Comparison of ENCODE assay signal across 17 mouse cellular contexts in genomic region chr13:63778925-63779324, GRCm38 (mm10). TPM values are rescaled to one million over a fixed set of nuclear protein-coding genes. Genes with fewer than 3 reads are reported as not detected.
DNase-seq lines count a peak whose midpoint lies in the region; ATAC-seq and TF ChIP-seq lines count a peak whose summit lies in the region.
"Had no signal": no experiment of that assay in that cellular context is flagged by ENCODE, and none has a peak within 500 bp of the region (broad histone marks: within the 10 kb centered on the region; RNA-seq: fewer than 3 reads in every experiment).

No protein-coding gene starts in this region.

- no peak for DNase-seq in forebrain, embryonic 14.5 days (ENCODE audit: low spot score)
- DNase-seq in forebrain, embryonic 11.5 days (ENCODE audit: low spot score): no peak
- DNase-seq in lung, adult 2 months: no peak
- DNase-seq in lung, postnatal 0 days (ENCODE audit: low spot score): peak; percentile 57
- no peak for DNase-seq in lung, postnatal 14 days
- DNase-seq in gonadal fat pad, adult 2 months (ENCODE audit: low read depth): peak; percentile 56
- no peak for DNase-seq in left cerebral cortex, postnatal 14 days (ENCODE audit: low spot score in 2 of 2)
- DNase-seq: adrenal gland, adult 2 months; adrenal gland, postnatal 10 days; adrenal gland, postnatal 25 days; embryo, embryonic 11 days had no signal

- no peak overlapping the region for H3K4me2 ChIP-seq in forebrain, embryonic 14.5 days (ENCODE audit: low read length)
- H3K4me2 ChIP-seq in forebrain, embryonic 11.5 days (ENCODE audit: low read depth, low read length, severe bottlenecking): no peak overlapping the region
- H3K4me2 ChIP-seq in lung, embryonic 15.5 days: no peak overlapping the region
- no peak overlapping the region for H3K4me2 ChIP-seq in lung, postnatal 0 days (replicated peaks; ENCODE audit: low read depth, low read length)
- H3K4me2 ChIP-seq: embryonic facial prominence, embryonic 12.5 days; forebrain, embryonic 12.5 days; forebrain, embryonic 15.5 days had no signal

- no peak for TF ChIP-seq EP300 in lung, postnatal 0 days (IDR thresholded peaks at IDR 0.05)

- no peak overlapping the region for H3K4me3 ChIP-seq in forebrain, embryonic 14.5 days (ENCODE audit: low read depth, low read length)
- no peak overlapping the region for H3K4me3 ChIP-seq in forebrain, embryonic 11.5 days (ENCODE audit: low read depth, low read length)
- H3K4me3 ChIP-seq in lung, embryonic 15.5 days: no peak overlapping the region
- no peak overlapping the region for H3K4me3 ChIP-seq in lung, adult 2 months (replicated peaks; ENCODE audit: extremely low read depth, low read depth, low read length)
- H3K4me3 ChIP-seq in lung, postnatal 0 days (ENCODE audit: low read depth, low read length): no peak overlapping the region
- H3K4me3 ChIP-seq: embryonic facial prominence, embryonic 12.5 days; erythroblast, embryonic 14.5 days; forebrain, embryonic 12.5 days; forebrain, embryonic 15.5 days had no signal

- WGBS in forebrain, embryonic 14.5 days: 66% methylated on average over 4 of the region's 4 CpGs
- WGBS in forebrain, embryonic 11.5 days: 87% methylated on average over 4 of the region's 4 CpGs
- 50% methylated on average over 4 of the region's 4 CpGs for WGBS in lung, embryonic 15.5 days
- WGBS in lung, adult 2 months: 67% methylated on average over 4 of the region's 4 CpGs
- 55% methylated on average over 4 of the region's 4 CpGs for WGBS in lung, postnatal 0 days

- no peaks in the 10 kb centered on the region for H3K36me3 ChIP-seq in forebrain, embryonic 14.5 days (ENCODE audit: control insufficient read depth, insufficient read depth, low read length)
- no peaks in the 10 kb centered on the region for H3K36me3 ChIP-seq in forebrain, embryonic 11.5 days (ENCODE audit: control insufficient read depth, insufficient read depth, low read length)
- no peaks in the 10 kb centered on the region for H3K36me3 ChIP-seq in lung, embryonic 15.5 days
- no peaks in the 10 kb centered on the region for H3K36me3 ChIP-seq in lung, postnatal 0 days (ENCODE audit: insufficient read depth, low read length)
- H3K36me3 ChIP-seq: embryonic facial prominence, embryonic 12.5 days; forebrain, embryonic 12.5 days; forebrain, embryonic 15.5 days had no signal

- no peak for TF ChIP-seq POLR2A in lung, adult 2 months (IDR thresholded peaks at IDR 0.05; ENCODE audit: borderline replicate concordance, extremely low read depth, low read depth, low read length)

- H3K4me1 ChIP-seq in forebrain, embryonic 14.5 days (ENCODE audit: control insufficient read depth, insufficient read depth, low read length): peaks cover 4% of the 10 kb centered on the region; the same call in 1 of the 2 replicates
- no peaks in the 10 kb centered on the region for H3K4me1 ChIP-seq in forebrain, embryonic 11.5 days (replicated peaks; ENCODE audit: control insufficient read depth, insufficient read depth, low read length)
- peaks cover 23% of the 10 kb centered on the region for H3K4me1 ChIP-seq in lung, embryonic 15.5 days
- H3K4me1 ChIP-seq in lung, adult 2 months (ENCODE audit: control insufficient read depth, insufficient read depth, low read length): no peaks in the 10 kb centered on the region
- no peaks in the 10 kb centered on the region for H3K4me1 ChIP-seq in lung, postnatal 0 days (ENCODE audit: insufficient read depth, low read depth, low read length)
- H3K4me1 ChIP-seq: embryonic facial prominence, embryonic 12.5 days; forebrain, embryonic 12.5 days had no signal

- H3K27ac ChIP-seq in forebrain, embryonic 14.5 days (ENCODE audit: low read depth, low read length): no peak overlapping the region
- H3K27ac ChIP-seq in forebrain, embryonic 11.5 days (ENCODE audit: low read depth, low read length): no peak overlapping the region
- H3K27ac ChIP-seq in lung, embryonic 15.5 days: peak overlapping the region; percentile 75
- H3K27ac ChIP-seq in lung, postnatal 0 days (ENCODE audit: low read length): no peak overlapping the region
- H3K27ac ChIP-seq: embryonic facial prominence, embryonic 12.5 days; forebrain, embryonic 12.5 days had no signal

- H3K9me3 ChIP-seq in forebrain, embryonic 14.5 days (replicated peaks; ENCODE audit: control insufficient read depth, low read length): no peaks in the 10 kb centered on the region
- H3K9me3 ChIP-seq in forebrain, embryonic 11.5 days (ENCODE audit: control insufficient read depth, low read length): no peaks in the 10 kb centered on the region
- no peaks in the 10 kb centered on the region for H3K9me3 ChIP-seq in lung, embryonic 15.5 days
- no peaks in the 10 kb centered on the region for H3K9me3 ChIP-seq in lung, postnatal 0 days (ENCODE audit: low read length)
- H3K9me3 ChIP-seq: embryonic facial prominence, embryonic 12.5 days; forebrain, embryonic 12.5 days; forebrain, embryonic 15.5 days had no signal

- ATAC-seq in forebrain, embryonic 14.5 days: 0 out of 2 replicates have a peak, but pooled peaks have one; percentile 14
- ATAC-seq in forebrain, embryonic 11.5 days (replicated peaks; ENCODE audit: low FRiP score): no peak
- ATAC-seq in lung, embryonic 15.5 days (ENCODE audit: borderline replicate concordance, extremely low read depth, low FRiP score, low TSS enrichment): peak; percentile 44; the same call in 1 of the 2 replicates
- ATAC-seq in lung, postnatal 0 days: peak; percentile 49

- H3K9ac ChIP-seq in forebrain, embryonic 14.5 days (ENCODE audit: low read length): no peak overlapping the region
- no peak overlapping the region for H3K9ac ChIP-seq in forebrain, embryonic 11.5 days (ENCODE audit: low read length)
- H3K9ac ChIP-seq in lung, embryonic 15.5 days: no peak overlapping the region
- no peak overlapping the region for H3K9ac ChIP-seq in lung, postnatal 0 days (replicated peaks; ENCODE audit: low read depth)
- H3K9ac ChIP-seq: embryonic facial prominence, embryonic 12.5 days; forebrain, embryonic 12.5 days; forebrain, embryonic 15.5 days; forebrain, postnatal 0 days had no signal

- H3K27me3 ChIP-seq in forebrain, embryonic 14.5 days (replicated peaks; ENCODE audit: control insufficient read depth, insufficient read depth, low read length): no peaks in the 10 kb centered on the region
- H3K27me3 ChIP-seq in forebrain, embryonic 11.5 days (ENCODE audit: control insufficient read depth, insufficient read depth, low read length): no peaks in the 10 kb centered on the region
- H3K27me3 ChIP-seq in lung, embryonic 15.5 days: no peaks in the 10 kb centered on the region
- H3K27me3 ChIP-seq in lung, postnatal 0 days (replicated peaks; ENCODE audit: insufficient read depth, low read length): no peaks in the 10 kb centered on the region
- H3K27me3 ChIP-seq: embryonic facial prominence, embryonic 12.5 days; forebrain, embryonic 12.5 days; forebrain, embryonic 15.5 days had no signal

- intact Hi-C loops in left cerebral cortex, postnatal 14 days (cut with DNase I): no loop called here

- TF ChIP-seq CTCF in lung, adult 2 months (IDR thresholded peaks at IDR 0.05; ENCODE audit: insufficient read depth, low read length): no peak
- TF ChIP-seq CTCF in lung, postnatal 0 days (IDR thresholded peaks at IDR 0.05): no peak

RNA-seq across cellular contexts. Expression of gene Ercc6l2, which starts 36.1 kb away (rescaled TPM):
- polyA plus RNA-seq in forebrain, embryonic 14.5 days (2014; fragmentation: Nextera tagmentation; extraction: Ambion mirVana): 14.7 and 17.2 TPM in 2 replicates
- polyA plus RNA-seq in forebrain, embryonic 11.5 days (2014; fragmentation: Nextera tagmentation; extraction: Ambion mirVana): 20.1 and 27.1 TPM in 2 replicates
- polyA plus RNA-seq in lung, embryonic 15.5 days (2015; fragmentation: Nextera tagmentation; extraction: Ambion mirVana): 25.7 and 28.0 TPM in 2 replicates
- 3.8 and 4.2 TPM in 2 replicates for polyA plus RNA-seq in lung, adult 2 months (2012; rRNA removed)
- polyA plus RNA-seq in lung, postnatal 0 days (2015; fragmentation: Nextera tagmentation; extraction: Ambion mirVana): 11.1 and 14.8 TPM in 2 replicates
- 6.4 and 7.5 TPM in 2 replicates for polyA plus RNA-seq in gonadal fat pad, adult 2 months (2012; rRNA removed)
- 10 to 100 TPM; 15.2 to 15.5 TPM for total RNA-seq in left cerebral cortex, postnatal 14 days (2021)

Comparison
In these comparisons a context has a peak if more than half of its experiments do, and no peak if none do; other contexts are left out.
1. DNase-seq: peak in lung, postnatal 0 days (single experiment) and gonadal fat pad, adult 2 months (single experiment); none in forebrain, embryonic 14.5 days (single experiment), forebrain, embryonic 11.5 days (single experiment), lung, adult 2 months (single experiment), lung, postnatal 14 days (single experiment) and left cerebral cortex, postnatal 14 days (0 of 2).